Mouse (Mus musculus) midbrain, postnatal 0 days (tissue): ENCODE measurements around the gene Brms1. TPM values are rescaled to one million over a fixed set of nuclear protein-coding genes. Genes with fewer than 3 reads are reported as not detected.

Experiments used
- ATAC-seq: fragments of 200-750 bp; cut with Nextera tagmentation; 2 replicates; pipeline ENCODE4 v1.8.0; 2017; ENCODE audit warnings: moderate number of reproducible peaks, mild to moderate bottlenecking, moderate TSS enrichment, moderate library complexity; ENCODE audit not compliant: low FRiP score
- DNase-seq: peaks from one replicate; pipeline ENCODE4 v3.0.0-alpha.2; 2015; ENCODE audit warnings: low spot score
- H3K27ac ChIP-seq: fragments of 300-500 bp; sonication (generic); 2 replicates; pipeline ENCODE4 v1.5.1; 2014; ENCODE audit warnings: low read depth, mild to moderate bottlenecking, low read length, mixed read lengths
- H3K27me3 ChIP-seq: fragments of 300-500 bp; sonication (generic); 2 replicates; pipeline ENCODE4 v1.6.1; 2014; ENCODE audit warnings: low read length, control low read depth, mixed read lengths; ENCODE audit not compliant: insufficient read depth
- H3K36me3 ChIP-seq: fragments of 300-500 bp; sonication (generic); 2 replicates; pipeline ENCODE4 v1.6.1; 2014; ENCODE audit warnings: low read length, control low read depth, mixed read lengths; ENCODE audit not compliant: insufficient read depth
- H3K4me1 ChIP-seq: fragments of 300-500 bp; sonication (generic); 2 replicates; pipeline ENCODE4 v1.6.1; 2014; ENCODE audit warnings: mild to moderate bottlenecking, control low read depth, antibody characterized with exemption, low read length, mixed read lengths; ENCODE audit not compliant: insufficient read depth
- H3K4me2 ChIP-seq: fragments of 300-500 bp; sonication (generic); 2 replicates; pipeline ENCODE4 v1.6.1; 2014; ENCODE audit warnings: low read depth, mild to moderate bottlenecking, low read length, mixed read lengths; ENCODE audit not compliant: poor library complexity, severe bottlenecking
- H3K4me3 ChIP-seq: fragments of 300-500 bp; sonication (generic); 2 replicates; pipeline ENCODE4 v1.5.1; 2014; ENCODE audit warnings: low read depth, mild to moderate bottlenecking, low read length, moderate library complexity
- H3K9ac ChIP-seq: fragments of 300-500 bp; sonication (generic); replicated peaks from 2 replicates; pipeline ENCODE4 v1.6.1; 2014; ENCODE audit warnings: mild to moderate bottlenecking, low read length, moderate library complexity, mixed read lengths; ENCODE audit not compliant: poor library complexity, severe bottlenecking
- H3K9me3 ChIP-seq: fragments of 300-500 bp; sonication (generic); 2 replicates; pipeline ENCODE4 v1.6.1; 2016; ENCODE audit warnings: low read length, control low read depth
- CTCF ChIP-seq: IDR thresholded peaks from 2 replicates; pipeline ENCODE4 v1.5.1; 2016; ENCODE audit warnings: antibody characterized with exemption, mild to moderate bottlenecking
- WGBS: fragments of 180-500 bp; shearing (Covaris S2); extraction: QIAGEN DNeasy Blood & Tissue Kit; methylation state at CpG from one replicate; pipeline ENCODE4 v1.1.7; 2014; 5-methylcytosine and 5-hydroxymethylcytosine counted together
- polyA plus RNA-seq: library from polyadenylated mRNA; unstranded; fragments of >200 nt; fragmentation: Nextera tagmentation; extraction: Ambion mirVana; gene quantifications from 2 replicates; pipeline ENCODE4 v1.2.1, GENCODE M21; 2015
- total RNA-seq: library from RNA; depleted of rRNA; stranded (reverse); fragments of >200 nt; gene quantifications from 2 replicates; pipeline ENCODE4 v1.2.3, GENCODE M21; 2014

Brms1 gene
- total and polyA plus RNA-seq, 2 experiments from 2014 or later, result 15.3 TPM; not detected in 1

GRCm38 (mm10) chr19:5032686-5033085 lies 8.5 kb upstream of the Brms1 start:
- Histone ChIP-seq H3K9ac (no peak overlapping the region), H3K27ac (no peak overlapping the region), H3K27me3 (no peaks in the 10 kb centered on the region), H3K4me1 (no peaks in the 10 kb centered on the region), H3K4me2 (no peak overlapping the region), H3K36me3 (peaks cover 29% of the 10 kb centered on the region), H3K9me3 (no peaks in the 10 kb centered on the region), H3K4me3 (no peak overlapping the region)
- no peak for ATAC-seq
- no peak for TF ChIP-seq CTCF
- no peak for DNase-seq
- WGBS, result 85% methylated on average over 3 of the region's 3 CpGs

GRCm38 (mm10) chr19:5036577-5036976 lies 4.6 kb upstream of the Brms1 start:
- no peaks in the 10 kb centered on the region for H3K27me3 ChIP-seq
- TF ChIP-seq CTCF, result no peak
- WGBS, result 75% methylated on average over 4 of the region's 4 CpGs
- no peak for ATAC-seq
- peaks cover 11% of the 10 kb centered on the region for H3K4me1 ChIP-seq
- DNase-seq, result no peak
- H3K9ac ChIP-seq, result no peak overlapping the region
- H3K27ac ChIP-seq, result no peak overlapping the region
- H3K36me3 ChIP-seq, result peaks cover 4% of the 10 kb centered on the region; the same call in 1 of the 2 replicates
- H3K9me3 ChIP-seq, result no peaks in the 10 kb centered on the region
- H3K4me3 ChIP-seq, result no peak overlapping the region
- H3K4me2 ChIP-seq, result no peak overlapping the region

DNA sequence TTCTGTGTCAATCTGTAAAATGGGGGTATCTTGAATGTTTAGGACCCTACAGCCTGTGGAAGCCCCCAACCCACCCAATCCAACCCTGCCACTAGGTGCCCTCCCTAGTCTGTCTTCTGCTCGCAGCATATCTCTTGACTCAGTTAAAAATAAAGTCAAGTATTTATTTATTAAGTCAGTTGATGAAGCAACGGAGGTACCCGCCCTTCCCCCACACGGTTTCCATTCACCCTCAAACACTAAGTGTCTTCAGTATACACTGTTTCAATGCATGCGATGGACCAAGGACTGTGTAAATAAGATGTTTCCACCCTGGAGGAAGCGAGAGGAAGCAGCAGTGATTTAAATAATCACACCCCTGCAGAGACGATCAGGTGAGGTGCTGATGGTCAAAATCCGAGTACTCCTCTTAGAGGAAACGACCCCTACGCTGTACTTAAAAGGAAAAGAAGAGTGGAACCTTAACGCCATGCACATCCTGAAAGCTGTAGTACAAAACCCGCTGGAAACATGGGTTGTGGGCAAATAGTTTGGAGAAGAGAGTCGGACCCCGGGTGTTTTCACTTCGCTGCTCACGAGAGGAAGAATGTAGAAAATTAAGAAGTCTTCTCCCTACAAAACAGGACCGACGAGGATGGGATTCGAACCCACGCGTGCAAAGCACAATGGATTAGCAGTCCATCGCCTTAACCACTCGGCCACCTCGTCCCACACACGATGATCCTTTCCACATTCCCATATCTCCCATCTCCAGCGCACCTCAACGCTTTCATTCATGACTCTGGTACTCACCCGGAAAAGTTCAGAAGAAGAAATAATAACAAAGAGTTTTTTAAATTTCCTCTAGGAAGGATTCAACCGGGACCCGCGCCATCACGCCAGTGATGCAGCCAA lies 3.2 kb upstream of the Brms1 start:
- Histone ChIP-seq H3K27ac (peak overlapping the region; percentile 82), H3K9me3 (no peaks in the 10 kb centered on the region), H3K4me2 (peak overlapping the region; percentile 96), H3K9ac (peak overlapping the region; percentile 71), H3K36me3 (peaks cover 5% of the 10 kb centered on the region), H3K4me1 (peaks cover 15% of the 10 kb centered on the region), H3K4me3 (peak overlapping the region; percentile 82), H3K27me3 (no peaks in the 10 kb centered on the region)
- ATAC-seq (peak; percentile 48; the same call in 1 of the 2 replicates), DNase-seq (peak; percentile 86)
- 5% methylated on average over 32 of the region's 32 CpGs for WGBS
- TF ChIP-seq CTCF, result 0 out of 2 replicates have a peak, but pooled peaks have one; percentile 7

DNA sequence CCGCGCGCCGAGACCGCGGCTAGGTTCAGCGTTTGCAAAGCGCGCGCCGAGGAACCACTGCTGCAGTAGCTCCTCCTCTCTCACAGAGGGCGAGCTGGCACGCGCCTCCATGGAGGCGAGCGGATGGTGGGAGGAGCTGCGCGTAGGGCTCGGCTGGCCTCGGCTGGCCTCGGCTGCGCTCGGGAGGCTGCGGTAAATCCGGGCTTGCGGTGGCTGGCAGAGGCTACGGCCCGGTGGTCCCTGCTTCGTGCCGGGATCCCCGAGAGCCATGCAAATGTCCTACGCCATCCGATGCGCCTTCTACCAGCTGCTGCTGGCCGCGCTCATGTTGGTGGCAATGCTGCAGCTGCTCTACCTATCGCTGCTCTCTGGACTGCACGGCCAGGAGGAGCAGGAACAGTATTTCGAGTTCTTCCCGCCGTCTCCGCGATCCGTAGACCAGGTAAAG lies 2.4 kb upstream of the Brms1 start, which contains the start of the genes B4gat1 and AC124502.3:
TSS of gene B4gat1 (plus strand) at position 118 of the 448 bp plus-strand sequence.
TSS of gene AC124502.3 (plus strand) at position 183 of the 448 bp plus-strand sequence.
- no peaks in the 10 kb centered on the region for H3K27me3 ChIP-seq
- peak within 1 kb of the TSS; percentile 71 for H3K9ac ChIP-seq
- peak; percentile 97 for DNase-seq
- peak within 1 kb of the TSS; percentile 96 for H3K4me2 ChIP-seq
- peak within 1 kb of the TSS; percentile 82 for H3K27ac ChIP-seq
- TF ChIP-seq CTCF, result peak; percentile 69
- peak within 1 kb of the TSS; percentile 82 for H3K4me3 ChIP-seq
- peaks cover 9% of the 10 kb centered on the region for H3K36me3 ChIP-seq
- H3K9me3 ChIP-seq, result no peaks in the 10 kb centered on the region
- under 1% methylated on average over 31 of the region's 44 CpGs for WGBS
- peaks cover 15% of the 10 kb centered on the region for H3K4me1 ChIP-seq
- peak; percentile 92 for ATAC-seq

DNA sequence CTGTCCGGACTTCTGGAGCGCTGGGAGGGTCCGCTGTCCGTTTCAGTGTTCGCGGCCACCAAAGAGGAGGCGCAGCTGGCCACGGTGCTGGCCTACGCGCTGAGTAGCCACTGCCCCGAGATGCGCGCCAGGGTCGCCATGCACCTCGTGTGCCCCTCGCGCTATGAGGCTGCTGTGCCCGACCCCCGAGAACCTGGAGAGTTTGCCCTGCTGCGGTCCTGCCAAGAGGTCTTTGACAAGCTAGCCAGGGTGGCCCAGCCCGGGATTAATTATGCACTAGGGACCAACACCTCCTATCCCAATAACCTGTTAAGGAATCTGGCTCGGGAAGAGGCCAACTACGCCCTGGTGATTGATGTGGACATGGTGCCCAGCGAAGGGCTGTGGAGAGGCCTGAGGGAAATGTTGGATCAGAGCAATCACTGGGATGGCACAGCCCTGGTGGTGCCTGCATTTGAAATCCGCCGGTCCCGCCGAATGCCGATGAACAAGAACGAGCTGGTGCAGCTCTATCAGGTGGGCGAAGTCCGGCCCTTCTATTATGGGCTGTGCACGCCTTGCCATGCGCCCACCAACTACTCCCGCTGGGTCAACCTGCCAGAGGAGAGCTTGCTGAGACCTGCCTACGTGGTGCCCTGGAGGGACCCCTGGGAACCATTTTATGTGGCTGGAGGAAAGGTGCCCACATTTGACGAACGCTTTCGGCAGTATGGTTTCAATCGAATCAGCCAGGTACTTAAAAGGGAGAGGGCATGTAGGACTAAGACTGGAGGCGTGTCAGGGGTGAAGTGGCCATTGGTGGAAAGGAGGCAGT lies 1.6 kb upstream of the Brms1 start:
- Histone ChIP-seq H3K4me1 (peaks cover 15% of the 10 kb centered on the region), H3K36me3 (peaks cover 9% of the 10 kb centered on the region), H3K9ac (peak overlapping the region; percentile 71), H3K27ac (peak overlapping the region; percentile 82), H3K4me2 (peak overlapping the region; percentile 96), H3K27me3 (no peaks in the 10 kb centered on the region), H3K9me3 (no peaks in the 10 kb centered on the region), H3K4me3 (peak overlapping the region; percentile 82)
- TF ChIP-seq CTCF, result no peak
- 10% methylated on average over 41 of the region's 41 CpGs for WGBS
- ATAC-seq, result peak; percentile 55; the same call in 1 of the 2 replicates
- peak; percentile 16 for DNase-seq
